Mouse (Mus musculus) adrenal gland (tissue): Measurements from ENCODE around the gene Morc1.

ENCODE experiments used
- intact Hi-C: fragments of 180-260 bp; cut with DNase I; formaldehyde crosslinking; loops from one replicate; pipeline ENCODE4 v1.15.1; 2025

Morc1 gene

GRCm38 (mm10) chr16:48474896-48475802 lies 44.1 kb downstream of the Morc1 start:
- intact Hi-C loops, result no loop called here

GRCm38 (mm10) chr16:48479266-48479848 lies 48.3 kb downstream of the Morc1 start:
- intact Hi-C loops, result no loop called here

- intact Hi-C loops, result no loop called here
Observed at GRCm38 (mm10) chr16:48516776-48517499, 85.9 kb downstream of the Morc1 start.

- intact Hi-C loops, result no loop called here
Observed at GRCm38 (mm10) chr16:48519569-48519968, 88.5 kb downstream of the Morc1 start.

- intact Hi-C loops, result no loop called here
Observed at GRCm38 (mm10) chr16:48537108-48537507, 106.1 kb downstream of the Morc1 start.

- intact Hi-C loops, result no loop called here
Observed at GRCm38 (mm10) chr16:48562290-48563080, 131.4 kb downstream of the Morc1 start.

GRCm38 (mm10) chr16:48570354-48570753 lies 139.3 kb downstream of the Morc1 start:
- intact Hi-C loops, result loop anchor here (10.0 kb wide), 1 partner anchor 296 kb away; no protein-coding TSS in a partner anchor

GRCm38 (mm10) chr16:48574072-48574471 lies 143.0 kb downstream of the Morc1 start:
- intact Hi-C loops, result loop anchor here (10.0 kb wide), 1 partner anchor 299 kb away; no protein-coding TSS in a partner anchor

GRCm38 (mm10) chr16:48574499-48574898 lies 143.5 kb downstream of the Morc1 start:
- intact Hi-C loops, result loop anchor here (10.0 kb wide), 1 partner anchor 300 kb away; no protein-coding TSS in a partner anchor

GRCm38 (mm10) chr16:48585369-48585768 lies 154.3 kb downstream of the Morc1 start:
- intact Hi-C loops, result no loop called here

- intact Hi-C loops, result no loop called here
Observed at GRCm38 (mm10) chr16:48594457-48594856, 163.4 kb downstream of the Morc1 start.

- intact Hi-C loops, result no loop called here
Observed at GRCm38 (mm10) chr16:48595216-48595615, 164.2 kb downstream of the Morc1 start.

GRCm38 (mm10) chr16:48603735-48604211 lies 172.7 kb downstream of the Morc1 start:
- intact Hi-C loops, result no loop called here

GRCm38 (mm10) chr16:48606476-48607038 lies 175.5 kb downstream of the Morc1 start:
- intact Hi-C loops, result no loop called here

GRCm38 (mm10) chr16:48608224-48608623 lies 177.2 kb downstream of the Morc1 start:
- intact Hi-C loops, result no loop called here

GRCm38 (mm10) chr16:48610866-48611265 lies 179.8 kb downstream of the Morc1 start:
- intact Hi-C loops, result no loop called here

- intact Hi-C loops, result no loop called here
Observed at GRCm38 (mm10) chr16:48611436-48611835, 180.4 kb downstream of the Morc1 start.

- intact Hi-C loops, result no loop called here
Observed at GRCm38 (mm10) chr16:48613783-48614182, 182.7 kb downstream of the Morc1 start.

GRCm38 (mm10) chr16:48620510-48620909 lies 189.5 kb downstream of the Morc1 start:
- intact Hi-C loops, result no loop called here

GRCm38 (mm10) chr16:48621019-48621418 lies 190.0 kb downstream of the Morc1 start:
- intact Hi-C loops, result no loop called here
